8 mouse cellular contexts compared by ENCODE assay signal in the genomic region with DNA sequence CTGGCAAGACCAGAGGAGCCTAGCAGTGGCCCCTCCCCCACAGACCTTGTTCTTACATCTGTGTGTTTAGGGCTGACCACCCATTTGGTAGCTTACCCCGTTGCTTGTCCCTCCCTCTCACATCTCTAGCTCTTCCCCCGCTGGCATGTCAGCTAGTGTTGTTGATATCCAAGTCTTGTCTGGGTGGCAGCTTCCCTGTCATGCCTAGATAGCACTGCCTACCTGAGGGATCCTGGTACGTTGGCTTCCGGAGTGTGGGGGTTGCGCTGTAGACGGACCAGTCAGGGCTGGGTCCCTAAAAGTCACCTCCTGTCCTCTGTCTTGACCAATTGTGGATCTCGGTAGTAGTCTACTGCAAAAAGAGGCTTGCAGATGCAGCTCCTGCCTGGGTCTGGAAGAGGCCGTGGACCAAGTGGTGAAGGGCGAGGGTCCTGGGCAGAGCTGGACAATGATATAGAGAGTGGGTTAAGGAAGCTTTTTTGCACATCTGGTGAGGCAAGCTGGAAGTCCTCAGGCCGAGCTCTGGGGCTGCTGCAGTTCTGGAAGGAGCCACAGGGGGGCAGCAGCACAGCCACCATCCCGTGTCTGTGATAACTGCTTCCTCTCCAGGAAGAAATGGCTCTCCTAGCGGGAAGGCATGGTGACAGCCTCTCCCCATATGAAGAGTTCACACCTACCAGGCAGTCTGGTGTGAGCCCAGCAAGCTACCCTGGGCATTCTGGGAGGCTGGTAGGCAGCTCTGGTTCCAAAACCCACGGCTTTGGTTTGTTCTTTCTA. TPM values are rescaled to one million over a fixed set of nuclear protein-coding genes. Genes with fewer than 3 reads are reported as not detected.
DNase-seq lines count a peak whose midpoint lies in the region; TF ChIP-seq lines count a peak whose summit lies in the region.

No protein-coding gene starts in this region.

- intact Hi-C loops in heart, adult 2 months (cut with DNase I), result no loop called here

- no peak for TF ChIP-seq CTCF in heart, adult 2 months (IDR thresholded peaks at IDR 0.05)

- no peak overlapping the region for H3K9ac ChIP-seq in heart, adult 2 months (ENCODE audit: low read depth, low read length)

- H3K36me3 ChIP-seq in heart, adult 2 months (ENCODE audit: control insufficient read depth, insufficient read depth, low read length), result no peaks in the 10 kb centered on the region

- H3K4me3 ChIP-seq in heart, adult 2 months, result no peak overlapping the region

- no peaks in the 10 kb centered on the region; the same call in 1 of the 2 replicates for H3K4me1 ChIP-seq in heart, adult 2 months (ENCODE audit: control insufficient read depth, insufficient read depth, low read length)

- 50% methylated on average over 13 of the region's 13 CpGs for WGBS in heart, adult 2 months

- DNase-seq in CD8-positive naive resting alpha-beta T cell, adult 2 months (ENCODE audit: low read depth in 2 of 2, low spot score in 2 of 2), result peak; percentile 55 to 62
- peak; percentile 92 for DNase-seq in ZHBTc4 (ENCODE audit: low read depth, low spot score)
- DNase-seq in embryo, embryonic 10.5 days (ENCODE audit: low spot score), result peak; percentile 86
- DNase-seq in heart, adult 2 months, result peak; percentile 75 to 89
- DNase-seq in kidney, postnatal 25 days, result peak; percentile 73 to 76
- peak; percentile 83 for DNase-seq in lung, postnatal 14 days
- DNase-seq in right cerebral cortex, adult 18-20 months, result peak; percentile 81
- peak; percentile 57 for DNase-seq in yolk sac, embryonic 10.5 days (ENCODE audit: low spot score)

- H3K27ac ChIP-seq in heart, adult 2 months, result no peak overlapping the region

- TF ChIP-seq POLR2A in heart, adult 2 months (IDR thresholded peaks at IDR 0.05; ENCODE audit: insufficient read depth, low read depth, low read length), result no peak

- no peaks in the 10 kb centered on the region for H3K79me2 ChIP-seq in heart, adult 2 months (replicated peaks; ENCODE audit: control insufficient read depth, insufficient read depth, low read length)

- TF ChIP-seq EP300 in heart, adult 2 months (IDR thresholded peaks at IDR 0.05; ENCODE audit: insufficient read depth, low read depth, low read length), result 0 out of 2 replicates have a peak, but pooled peaks have one; percentile 11

- no peaks in the 10 kb centered on the region for H3K27me3 ChIP-seq in heart, adult 2 months (ENCODE audit: control insufficient read depth, insufficient read depth, low read length)

RNA-seq across cellular contexts. Expression of gene Gins2, which starts 19.0 kb away (rescaled TPM):
- total RNA-seq in heart, adult 2 months (2021), result 1 to 10 TPM; 1.1 to 1.5 TPM
- 1.3 and 1.4 TPM in 2 replicates for polyA plus RNA-seq in heart, adult 2 months (2012; rRNA removed)
